Mouse (Mus musculus): ENCODE measurements at regions not wholly inside any gene's neighbourhood (a gene's known extent, or its start where the extent isn't known, plus 50 kb on each side); places are given as distances from the start of the nearest gene placed in this dataset.
A peak's percentile ranks its signal among the peaks of the same experiment; 100 is the strongest.

DNA sequence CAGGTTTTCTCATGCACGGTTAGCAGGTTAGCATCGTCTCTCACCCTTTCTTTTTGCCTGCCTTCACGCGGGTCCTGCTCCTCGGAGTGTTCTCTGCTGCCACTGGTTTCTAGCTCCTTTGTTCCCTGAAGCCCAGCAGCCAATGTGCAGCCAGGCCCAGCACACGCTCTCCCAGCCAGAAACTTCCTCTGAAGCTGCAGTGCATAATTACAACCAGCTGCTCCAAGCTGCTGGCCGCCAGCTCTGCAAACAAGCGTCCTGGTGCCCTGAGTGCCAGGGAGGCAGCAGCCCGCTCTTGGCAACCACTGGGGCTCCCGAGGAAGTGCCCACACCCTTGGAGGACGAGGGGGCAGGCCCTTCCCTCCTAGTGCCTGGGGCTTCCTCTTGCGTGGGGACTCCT lies 74.8 kb upstream of the Maml3 start:
- peak; percentile 91 for ATAC-seq
- Histone ChIP-seq H3K27me3 (replicated peaks; ENCODE audit: control insufficient read depth, insufficient read depth, low read length) (no peaks in the 10 kb centered on the region), H3K36me3 (ENCODE audit: control insufficient read depth, insufficient read depth, low read length) (no peaks in the 10 kb centered on the region), H3K4me2 (ENCODE audit: low read length) (peak overlapping the region; percentile 45), H3K4me3 (ENCODE audit: low read depth, low read length) (peak overlapping the region; percentile 13; the same call in 1 of the 2 replicates), H3K4me1 (ENCODE audit: control insufficient read depth, insufficient read depth, low read length) (peaks cover 26% of the 10 kb centered on the region), H3K27ac (ENCODE audit: low read depth, low read length) (peak overlapping the region; percentile 94), H3K9ac (ENCODE audit: low read length) (peak overlapping the region; percentile 56), H3K9me3 (replicated peaks; ENCODE audit: control insufficient read depth, low read length) (no peaks in the 10 kb centered on the region)
- DNase-seq (ENCODE audit: low spot score), result peak; percentile 95
- 1% methylated on average over 12 of the region's 12 CpGs for WGBS

DNA sequence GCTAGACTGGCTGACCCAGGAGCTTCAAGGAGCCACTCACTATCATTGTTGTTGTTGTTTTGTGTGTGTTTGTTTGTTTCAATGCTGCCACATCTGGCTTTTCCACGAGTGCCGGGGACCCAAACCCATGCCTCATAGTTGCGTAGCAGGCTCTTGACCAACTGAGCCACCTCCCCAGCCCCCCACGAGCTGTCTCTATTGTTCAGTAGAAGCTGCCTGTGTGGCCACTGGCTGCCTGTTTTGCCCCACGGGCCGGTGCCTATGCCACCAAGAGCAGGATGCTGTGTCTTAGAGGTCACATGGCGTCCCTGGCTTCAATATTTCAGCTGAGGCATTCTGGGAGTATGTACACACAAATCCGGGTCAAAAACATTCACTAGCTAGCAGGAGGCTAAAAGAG lies 75.4 kb upstream of the Maml3 start:
- H3K4me2 ChIP-seq (ENCODE audit: low read length), result peak overlapping the region; percentile 45; the same call in 1 of the 2 replicates
- H3K4me3 ChIP-seq (ENCODE audit: low read depth, low read length), result no peak overlapping the region
- WGBS, result 23% methylated on average over 8 of the region's 8 CpGs
- peaks cover 26% of the 10 kb centered on the region for H3K4me1 ChIP-seq (ENCODE audit: control insufficient read depth, insufficient read depth, low read length)
- H3K27ac ChIP-seq (ENCODE audit: low read depth, low read length), result peak overlapping the region; percentile 94
- ATAC-seq (peak; percentile 30), DNase-seq (ENCODE audit: low spot score) (no peak)
- H3K9ac ChIP-seq (ENCODE audit: low read length), result peak overlapping the region; percentile 45
- no peaks in the 10 kb centered on the region for H3K9me3 ChIP-seq (replicated peaks; ENCODE audit: control insufficient read depth, low read length)
- no peaks in the 10 kb centered on the region for H3K27me3 ChIP-seq (replicated peaks; ENCODE audit: control insufficient read depth, insufficient read depth, low read length)
- H3K36me3 ChIP-seq (ENCODE audit: control insufficient read depth, insufficient read depth, low read length), result no peaks in the 10 kb centered on the region

DNA sequence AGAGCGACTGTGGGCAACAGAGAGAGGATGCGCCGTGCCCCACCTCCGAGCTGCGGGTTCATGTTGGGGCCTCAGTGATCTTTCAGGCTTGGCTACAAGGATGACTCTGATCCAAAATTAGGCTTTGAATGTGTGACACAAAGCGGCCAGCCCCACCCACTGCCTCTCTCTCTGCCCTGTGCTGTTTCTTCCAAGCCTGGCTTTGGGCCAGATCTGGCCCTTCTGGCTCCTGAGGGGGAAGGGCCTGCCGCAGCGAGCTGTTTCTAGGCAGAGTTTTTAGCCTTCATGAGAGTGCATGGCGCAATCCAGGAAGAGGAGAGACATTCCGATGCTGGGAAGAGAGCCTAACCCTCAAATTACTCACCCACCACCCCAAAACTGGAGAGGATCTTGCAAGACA lies 75.9 kb upstream of the Maml3 start:
- Histone ChIP-seq H3K4me3 (ENCODE audit: low read depth, low read length) (no peak overlapping the region), H3K9ac (ENCODE audit: low read length) (peak overlapping the region; percentile 45), H3K36me3 (ENCODE audit: control insufficient read depth, insufficient read depth, low read length) (no peaks in the 10 kb centered on the region), H3K27ac (ENCODE audit: low read depth, low read length) (peak overlapping the region; percentile 94), H3K4me2 (ENCODE audit: low read length) (peak overlapping the region; percentile 45; the same call in 1 of the 2 replicates), H3K9me3 (replicated peaks; ENCODE audit: control insufficient read depth, low read length) (no peaks in the 10 kb centered on the region), H3K27me3 (replicated peaks; ENCODE audit: control insufficient read depth, insufficient read depth, low read length) (no peaks in the 10 kb centered on the region), H3K4me1 (ENCODE audit: control insufficient read depth, insufficient read depth, low read length) (peaks cover 26% of the 10 kb centered on the region)
- WGBS, result 13% methylated on average over 10 of the region's 10 CpGs
- DNase-seq (ENCODE audit: low spot score) (peak; percentile 93), ATAC-seq (peak; percentile 78)

DNA sequence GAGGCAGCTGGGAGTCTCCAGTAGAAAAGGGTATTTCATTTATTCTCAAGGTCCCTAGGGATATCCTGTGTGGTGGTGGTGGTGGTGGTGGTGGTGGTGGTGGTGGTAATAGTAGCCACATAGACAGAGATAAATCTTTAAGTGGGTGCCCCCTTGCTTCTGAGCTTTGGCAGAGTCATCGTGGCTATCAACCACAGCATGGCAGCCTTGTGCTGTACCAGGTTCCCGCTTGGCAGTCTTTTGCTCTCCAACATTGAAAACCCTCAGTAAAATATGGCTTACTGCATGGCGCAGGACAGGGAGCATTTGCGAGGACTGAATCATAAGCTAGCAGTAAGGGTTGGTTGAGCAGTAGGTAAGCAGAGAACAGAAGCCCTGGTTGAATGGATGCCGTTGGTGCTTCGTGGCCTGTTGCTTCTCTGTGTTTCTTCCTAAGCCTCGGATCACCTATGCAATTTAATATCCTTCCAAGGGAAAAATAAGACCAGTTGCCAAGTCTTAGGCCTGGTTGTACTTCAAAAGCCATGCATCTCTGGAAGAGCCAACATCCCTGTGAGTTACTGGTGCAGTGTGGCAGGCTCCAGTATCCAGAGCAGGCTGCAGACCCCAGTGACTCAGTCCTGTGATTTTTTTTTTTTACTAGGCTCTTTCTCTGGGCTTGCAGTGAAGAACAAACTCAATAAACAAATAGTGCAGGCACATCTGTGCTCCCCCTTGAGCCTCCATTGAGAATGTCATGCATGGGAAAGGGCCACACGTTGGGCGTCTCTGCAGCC lies 76.6 kb upstream of the Maml3 start:
- no peak overlapping the region for H3K9ac ChIP-seq (ENCODE audit: low read length)

DNA sequence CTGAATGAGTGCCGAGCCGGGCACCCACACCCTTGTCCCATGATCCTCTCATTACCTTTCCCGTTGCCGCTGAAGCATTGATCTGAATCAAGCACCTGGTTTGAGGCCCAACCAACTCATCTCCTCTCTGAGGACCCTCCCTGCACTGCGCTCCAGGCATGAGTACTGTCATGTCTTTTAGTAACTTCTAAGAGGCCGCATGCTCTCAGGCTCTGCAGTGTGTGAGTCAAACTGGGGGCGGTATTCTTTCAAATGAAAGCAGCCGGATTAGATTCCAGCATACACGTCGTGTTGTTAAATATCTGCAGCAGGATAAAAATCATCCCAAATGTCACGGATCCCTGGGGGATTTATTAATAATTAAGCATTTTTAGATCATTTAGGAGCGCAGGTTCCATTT lies 79.4 kb upstream of the Maml3 start:
- Histone ChIP-seq H3K4me1 (ENCODE audit: control insufficient read depth, insufficient read depth, low read length) (peaks cover 17% of the 10 kb centered on the region), H3K27ac (ENCODE audit: low read depth, low read length) (no peak overlapping the region), H3K9ac (ENCODE audit: low read length) (no peak overlapping the region), H3K27me3 (replicated peaks; ENCODE audit: control insufficient read depth, insufficient read depth, low read length) (no peaks in the 10 kb centered on the region), H3K36me3 (ENCODE audit: control insufficient read depth, insufficient read depth, low read length) (no peaks in the 10 kb centered on the region), H3K9me3 (replicated peaks; ENCODE audit: control insufficient read depth, low read length) (no peaks in the 10 kb centered on the region), H3K4me3 (ENCODE audit: low read depth, low read length) (no peak overlapping the region), H3K4me2 (ENCODE audit: low read length) (no peak overlapping the region)
- ATAC-seq (no peak), DNase-seq (ENCODE audit: low spot score) (no peak)
- WGBS, result 82% methylated on average over 12 of the region's 12 CpGs

More for the DNA sequence above, 76.6 kb upstream of the Maml3 start:
- H3K4me3 ChIP-seq (ENCODE audit: low read depth, low read length), result no peak overlapping the region
- H3K4me2 ChIP-seq (ENCODE audit: low read length), result no peak overlapping the region
- peaks cover 26% of the 10 kb centered on the region for H3K4me1 ChIP-seq (ENCODE audit: control insufficient read depth, insufficient read depth, low read length)
- WGBS, result 92% methylated on average over 9 of the region's 9 CpGs
- no peaks in the 10 kb centered on the region for H3K9me3 ChIP-seq (replicated peaks; ENCODE audit: control insufficient read depth, low read length)
- no peaks in the 10 kb centered on the region for H3K27me3 ChIP-seq (replicated peaks; ENCODE audit: control insufficient read depth, insufficient read depth, low read length)
- DNase-seq (ENCODE audit: low spot score), result no peak
- H3K36me3 ChIP-seq (ENCODE audit: control insufficient read depth, insufficient read depth, low read length), result no peaks in the 10 kb centered on the region
- H3K27ac ChIP-seq (ENCODE audit: low read depth, low read length), result peak overlapping the region; percentile 94; the same call in 1 of the 2 replicates
- ATAC-seq, result no peak

DNA sequence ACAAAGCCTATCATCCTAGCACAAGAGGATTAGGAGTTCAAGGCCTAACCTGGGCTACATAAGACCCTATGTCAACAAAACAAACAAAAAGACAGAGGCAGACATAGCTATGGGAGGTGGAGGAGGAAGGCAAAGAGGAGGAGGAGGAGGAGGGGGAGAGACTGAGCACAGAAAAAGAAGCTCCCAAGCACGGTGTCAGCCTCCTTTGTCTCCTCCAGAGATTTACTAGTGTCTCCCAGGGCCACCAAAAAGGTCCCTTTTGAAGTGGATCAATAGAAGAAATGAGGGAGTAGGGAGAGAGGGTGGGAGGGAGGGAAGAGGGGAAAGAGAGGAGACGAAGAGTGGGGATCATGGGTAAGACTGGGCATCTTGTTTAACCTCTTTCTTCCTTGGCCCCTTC lies 80.5 kb upstream of the Maml3 start:
- peaks cover 8% of the 10 kb centered on the region for H3K4me1 ChIP-seq (ENCODE audit: control insufficient read depth, insufficient read depth, low read length)
- H3K27ac ChIP-seq (ENCODE audit: low read depth, low read length), result no peak overlapping the region
- 24% methylated on average over 2 of the region's 2 CpGs for WGBS
- no peaks in the 10 kb centered on the region for H3K36me3 ChIP-seq (ENCODE audit: control insufficient read depth, insufficient read depth, low read length)
- no peak overlapping the region for H3K4me3 ChIP-seq (ENCODE audit: low read depth, low read length)
- no peak overlapping the region for H3K9ac ChIP-seq (ENCODE audit: low read length)
- DNase-seq (ENCODE audit: low spot score) (no peak), ATAC-seq (no peak)
- no peaks in the 10 kb centered on the region for H3K9me3 ChIP-seq (replicated peaks; ENCODE audit: control insufficient read depth, low read length)
- no peak overlapping the region for H3K4me2 ChIP-seq (ENCODE audit: low read length)
- H3K27me3 ChIP-seq (replicated peaks; ENCODE audit: control insufficient read depth, insufficient read depth, low read length), result no peaks in the 10 kb centered on the region

DNA sequence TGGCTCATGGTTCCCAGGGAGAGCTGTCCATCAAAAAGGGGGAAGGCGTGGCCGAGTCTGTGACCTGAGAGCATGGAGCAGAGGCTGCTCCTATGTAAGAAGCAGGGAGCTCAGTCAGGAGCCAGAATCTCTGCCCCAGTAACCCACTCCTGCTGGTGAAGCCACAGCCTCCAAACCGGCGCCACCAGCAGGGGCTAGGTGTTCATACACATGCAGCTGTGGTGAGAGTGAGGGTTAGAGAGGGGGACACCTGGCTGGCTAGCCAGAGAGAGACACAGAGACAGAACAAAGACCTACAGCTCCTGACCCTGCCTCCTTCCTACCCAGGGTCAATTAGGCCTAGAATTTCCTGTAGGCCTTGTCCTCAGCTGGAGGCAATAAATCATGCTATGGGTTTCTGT lies 80.7 kb upstream of the Foxo1 start:
- Histone ChIP-seq H3K27me3 (replicated peaks; ENCODE audit: control insufficient read depth, insufficient read depth, low read length) (no peaks in the 10 kb centered on the region), H3K4me3 (ENCODE audit: low read depth, low read length) (no peak overlapping the region), H3K4me1 (ENCODE audit: control insufficient read depth, insufficient read depth, low read length) (no peaks in the 10 kb centered on the region), H3K27ac (ENCODE audit: low read depth, low read length) (no peak overlapping the region), H3K9ac (ENCODE audit: low read length) (no peak overlapping the region), H3K36me3 (ENCODE audit: control insufficient read depth, insufficient read depth, low read length) (no peaks in the 10 kb centered on the region), H3K9me3 (replicated peaks; ENCODE audit: control insufficient read depth, low read length) (no peaks in the 10 kb centered on the region), H3K4me2 (ENCODE audit: low read length) (no peak overlapping the region)
- 49% methylated on average over 4 of the region's 4 CpGs for WGBS
- no peak for ATAC-seq
- no peak for DNase-seq (ENCODE audit: low spot score)

DNA sequence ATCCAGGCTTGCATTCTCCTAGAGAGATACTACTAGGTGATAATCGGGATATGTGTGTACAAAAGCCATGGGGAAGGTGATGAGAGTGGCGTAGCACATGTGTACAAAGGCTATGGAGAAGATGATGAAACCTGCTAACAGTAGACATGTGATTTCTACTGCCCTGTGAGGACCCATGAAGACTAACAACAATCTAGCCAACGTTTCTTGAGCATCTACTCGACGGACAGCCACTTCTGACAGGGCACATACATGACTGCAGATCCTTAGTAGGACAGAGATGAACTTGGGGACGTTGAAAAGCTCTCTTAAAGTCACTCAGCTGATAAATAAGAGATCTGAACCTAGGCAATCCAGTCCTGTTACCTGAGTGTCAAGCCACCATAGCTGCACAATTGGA lies 79.8 kb upstream of the Foxo1 start:
- 91% methylated on average over 6 of the region's 6 CpGs for WGBS
- H3K4me2 ChIP-seq (ENCODE audit: low read length), result no peak overlapping the region
- H3K27ac ChIP-seq (ENCODE audit: low read depth, low read length), result no peak overlapping the region
- H3K4me1 ChIP-seq (ENCODE audit: control insufficient read depth, insufficient read depth, low read length), result no peaks in the 10 kb centered on the region
- no peak overlapping the region for H3K9ac ChIP-seq (ENCODE audit: low read length)
- no peaks in the 10 kb centered on the region for H3K27me3 ChIP-seq (replicated peaks; ENCODE audit: control insufficient read depth, insufficient read depth, low read length)
- DNase-seq (ENCODE audit: low spot score) (no peak), ATAC-seq (no peak)
- H3K4me3 ChIP-seq (ENCODE audit: low read depth, low read length), result no peak overlapping the region
- no peaks in the 10 kb centered on the region for H3K9me3 ChIP-seq (replicated peaks; ENCODE audit: control insufficient read depth, low read length)
- H3K36me3 ChIP-seq (ENCODE audit: control insufficient read depth, insufficient read depth, low read length), result no peaks in the 10 kb centered on the region

DNA sequence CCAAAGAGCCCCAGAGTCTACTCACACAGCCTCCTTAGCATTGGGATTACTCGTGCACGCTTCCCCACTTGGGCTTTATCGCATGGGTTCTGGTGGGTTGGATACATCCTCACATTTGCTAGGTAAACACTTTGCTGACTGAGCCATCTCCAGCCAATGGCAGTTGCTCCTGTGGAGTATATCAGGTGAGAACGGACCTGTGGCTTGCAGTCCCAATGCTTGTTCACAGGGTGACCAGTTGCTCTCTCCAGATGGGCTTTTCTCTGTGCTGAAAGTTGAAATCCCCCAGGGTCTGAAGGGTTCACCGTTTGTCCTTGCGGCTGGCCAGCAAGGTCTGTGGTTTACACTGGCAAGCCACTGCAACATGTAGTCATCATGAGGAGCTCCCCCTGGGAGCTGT lies 79.1 kb upstream of the Foxo1 start:
- no peak overlapping the region for H3K27ac ChIP-seq (ENCODE audit: low read depth, low read length)
- 90% methylated on average over 6 of the region's 6 CpGs for WGBS
- no peak overlapping the region for H3K9ac ChIP-seq (ENCODE audit: low read length)
- H3K4me2 ChIP-seq (ENCODE audit: low read length), result no peak overlapping the region
- no peaks in the 10 kb centered on the region for H3K4me1 ChIP-seq (ENCODE audit: control insufficient read depth, insufficient read depth, low read length)
- no peaks in the 10 kb centered on the region for H3K9me3 ChIP-seq (replicated peaks; ENCODE audit: control insufficient read depth, low read length)
- no peaks in the 10 kb centered on the region for H3K27me3 ChIP-seq (replicated peaks; ENCODE audit: control insufficient read depth, insufficient read depth, low read length)
- H3K36me3 ChIP-seq (ENCODE audit: control insufficient read depth, insufficient read depth, low read length), result no peaks in the 10 kb centered on the region
- ATAC-seq (no peak), DNase-seq (ENCODE audit: low spot score) (no peak)
- no peak overlapping the region for H3K4me3 ChIP-seq (ENCODE audit: low read depth, low read length)
